Mouse (Mus musculus): ENCODE measurements at regions not wholly inside any gene's neighbourhood (a gene's known extent, or its start where the extent isn't known, plus 50 kb on each side); places are given as distances from the start of the nearest gene placed in this dataset.

GRCm38 (mm10) chr12:110161306-110161705, 117.6 kb upstream of the Dio3 start:
- Histone ChIP-seq H3K4me1 (ENCODE audit: control insufficient read depth) (no peaks in the 10 kb centered on the region), H3K27me3 (ENCODE audit: control insufficient read depth) (no peaks in the 10 kb centered on the region), H3K9me3 (ENCODE audit: control insufficient read depth, low read length) (no peaks in the 10 kb centered on the region), H3K4me3 (replicated peaks) (no peak overlapping the region), H3K36me3 (ENCODE audit: control insufficient read depth) (no peaks in the 10 kb centered on the region)
- TF ChIP-seq GATA1 (IDR thresholded peaks at IDR 0.05; ENCODE audit: low read length) (no peak), TAL1 (IDR thresholded peaks at IDR 0.05; ENCODE audit: low read length) (no peak)

GRCm38 (mm10) chr12:110165462-110165861, 113.4 kb upstream of the Dio3 start:
- Histone ChIP-seq H3K4me3 (replicated peaks) (no peak overlapping the region), H3K9me3 (ENCODE audit: control insufficient read depth, low read length) (no peaks in the 10 kb centered on the region), H3K27me3 (ENCODE audit: control insufficient read depth) (no peaks in the 10 kb centered on the region), H3K36me3 (ENCODE audit: control insufficient read depth) (no peaks in the 10 kb centered on the region), H3K4me1 (ENCODE audit: control insufficient read depth) (no peaks in the 10 kb centered on the region)
- no peak for TF ChIP-seq TAL1 (IDR thresholded peaks at IDR 0.05; ENCODE audit: low read length)
- no peak for TF ChIP-seq GATA1 (IDR thresholded peaks at IDR 0.05; ENCODE audit: low read length)

- Histone ChIP-seq H3K36me3 (ENCODE audit: control insufficient read depth) (no peaks in the 10 kb centered on the region), H3K4me1 (ENCODE audit: control insufficient read depth) (no peaks in the 10 kb centered on the region), H3K27me3 (ENCODE audit: control insufficient read depth) (no peaks in the 10 kb centered on the region), H3K4me3 (replicated peaks) (no peak overlapping the region), H3K9me3 (ENCODE audit: control insufficient read depth, low read length) (no peaks in the 10 kb centered on the region)
- TF ChIP-seq GATA1 (IDR thresholded peaks at IDR 0.05; ENCODE audit: low read length) (no peak), TAL1 (IDR thresholded peaks at IDR 0.05; ENCODE audit: low read length) (no peak)
Observed at GRCm38 (mm10) chr12:110168407-110168806, 110.5 kb upstream of the Dio3 start.

GRCm38 (mm10) chr12:110169261-110169660, 109.6 kb upstream of the Dio3 start:
- H3K27me3 ChIP-seq (ENCODE audit: control insufficient read depth): no peaks in the 10 kb centered on the region
- H3K4me1 ChIP-seq (ENCODE audit: control insufficient read depth): no peaks in the 10 kb centered on the region
- no peak overlapping the region for H3K4me3 ChIP-seq (replicated peaks)
- H3K9me3 ChIP-seq (ENCODE audit: control insufficient read depth, low read length): no peaks in the 10 kb centered on the region
- no peaks in the 10 kb centered on the region for H3K36me3 ChIP-seq (ENCODE audit: control insufficient read depth)
- TF ChIP-seq GATA1 (IDR thresholded peaks at IDR 0.05; ENCODE audit: low read length): no peak
- TF ChIP-seq TAL1 (IDR thresholded peaks at IDR 0.05; ENCODE audit: low read length): no peak

GRCm38 (mm10) chr12:110170496-110170895, 108.4 kb upstream of the Dio3 start:
- no peaks in the 10 kb centered on the region for H3K27me3 ChIP-seq (ENCODE audit: control insufficient read depth)
- no peaks in the 10 kb centered on the region for H3K36me3 ChIP-seq (ENCODE audit: control insufficient read depth)
- TF ChIP-seq TAL1 (IDR thresholded peaks at IDR 0.05; ENCODE audit: low read length): no peak
- TF ChIP-seq GATA1 (IDR thresholded peaks at IDR 0.05; ENCODE audit: low read length): no peak
- no peak overlapping the region for H3K4me3 ChIP-seq (replicated peaks)
- no peaks in the 10 kb centered on the region for H3K9me3 ChIP-seq (ENCODE audit: control insufficient read depth, low read length)
- H3K4me1 ChIP-seq (ENCODE audit: control insufficient read depth): no peaks in the 10 kb centered on the region

DNA sequence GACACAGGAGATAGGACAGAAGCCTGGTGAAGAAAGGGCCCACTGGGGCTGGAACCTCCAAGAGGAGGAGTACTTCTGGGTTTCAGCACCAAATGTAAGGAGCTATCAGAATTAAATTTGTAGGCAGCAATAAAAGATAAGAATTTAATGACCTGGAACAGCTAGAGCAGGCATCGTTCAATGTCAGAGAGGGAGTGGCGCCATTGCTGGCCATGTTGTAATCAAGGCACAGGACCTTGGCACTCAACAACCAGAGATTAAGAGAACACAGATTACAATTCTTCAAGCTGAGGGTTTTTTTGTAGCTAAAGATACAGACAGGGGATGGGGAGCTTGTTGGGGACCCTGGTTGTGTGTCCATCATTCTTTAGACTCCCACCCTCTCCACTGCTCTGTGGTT, 101.0 kb upstream of the Dio3 start:
- H3K9me3 ChIP-seq (ENCODE audit: control insufficient read depth, low read length): no peaks in the 10 kb centered on the region; the same call in 1 of the 2 replicates
- no peaks in the 10 kb centered on the region for H3K27me3 ChIP-seq (ENCODE audit: control insufficient read depth)
- TF ChIP-seq TAL1 (IDR thresholded peaks at IDR 0.05; ENCODE audit: low read length): no peak
- no peak for TF ChIP-seq GATA1 (IDR thresholded peaks at IDR 0.05; ENCODE audit: low read length)
- H3K4me3 ChIP-seq (replicated peaks): no peak overlapping the region
- H3K36me3 ChIP-seq (ENCODE audit: control insufficient read depth): no peaks in the 10 kb centered on the region
- H3K4me1 ChIP-seq (ENCODE audit: control insufficient read depth): no peaks in the 10 kb centered on the region

- no peaks in the 10 kb centered on the region; the same call in 1 of the 2 replicates for H3K9me3 ChIP-seq (ENCODE audit: control insufficient read depth, low read length)
- TF ChIP-seq GATA1 (IDR thresholded peaks at IDR 0.05; ENCODE audit: low read length): no peak
- TF ChIP-seq TAL1 (IDR thresholded peaks at IDR 0.05; ENCODE audit: low read length): no peak
- H3K4me1 ChIP-seq (ENCODE audit: control insufficient read depth): no peaks in the 10 kb centered on the region
- H3K4me3 ChIP-seq (replicated peaks): no peak overlapping the region
- H3K36me3 ChIP-seq (ENCODE audit: control insufficient read depth): no peaks in the 10 kb centered on the region
- peaks cover 25% of the 10 kb centered on the region for H3K27me3 ChIP-seq (ENCODE audit: control insufficient read depth)
Observed at GRCm38 (mm10) chr12:110183473-110183872, 95.4 kb upstream of the Dio3 start.

DNA sequence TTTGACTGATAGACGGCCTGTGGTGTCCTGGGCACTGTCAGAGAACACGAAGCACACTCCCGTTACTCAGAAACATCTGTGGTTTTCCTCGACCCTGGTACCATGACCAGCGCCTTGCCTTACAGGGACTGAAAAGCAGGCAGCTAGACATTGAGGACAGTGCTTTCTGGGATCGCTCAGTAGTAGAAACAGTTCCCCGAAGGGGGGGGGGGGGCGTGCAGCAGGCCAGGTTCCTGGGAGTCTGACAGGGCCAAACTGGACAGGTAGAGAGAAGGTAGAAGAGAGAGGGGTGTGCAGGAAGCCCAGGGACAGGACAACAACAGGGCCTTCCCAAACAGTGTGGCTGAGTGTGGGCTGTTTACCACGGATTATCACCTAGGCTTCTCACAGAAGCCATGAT, 93.5 kb upstream of the Dio3 start:
- no peaks in the 10 kb centered on the region for H3K36me3 ChIP-seq (ENCODE audit: control insufficient read depth)
- peaks cover 41% of the 10 kb centered on the region for H3K27me3 ChIP-seq (ENCODE audit: control insufficient read depth)
- TF ChIP-seq TAL1 (IDR thresholded peaks at IDR 0.05; ENCODE audit: low read length): no peak
- H3K4me1 ChIP-seq (ENCODE audit: control insufficient read depth): no peaks in the 10 kb centered on the region
- no peaks in the 10 kb centered on the region; the same call in 1 of the 2 replicates for H3K9me3 ChIP-seq (ENCODE audit: control insufficient read depth, low read length)
- no peak overlapping the region for H3K4me3 ChIP-seq (replicated peaks)

DNA sequence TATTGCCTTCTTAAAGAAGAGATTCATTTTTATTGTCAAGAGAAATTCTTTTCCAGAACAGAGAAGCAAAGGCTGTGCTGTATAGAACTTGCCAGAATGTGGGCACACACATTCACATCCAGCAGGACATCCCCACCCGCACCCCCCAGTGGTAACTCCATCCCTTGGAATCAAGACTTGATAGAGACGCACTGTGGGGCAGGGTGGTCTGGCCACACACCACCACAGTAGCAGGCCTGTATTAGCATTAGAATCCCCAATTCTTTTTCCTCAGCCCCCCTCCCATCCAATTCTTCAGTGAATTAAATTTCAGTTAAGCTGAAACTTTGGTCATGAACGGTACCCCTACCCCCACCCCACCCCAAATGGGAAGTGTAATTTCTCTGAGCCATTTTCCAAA, 92.5 kb upstream of the Dio3 start:
- Histone ChIP-seq H3K9me3 (ENCODE audit: control insufficient read depth, low read length) (no peaks in the 10 kb centered on the region; the same call in 1 of the 2 replicates), H3K27me3 (ENCODE audit: control insufficient read depth) (peaks cover 44% of the 10 kb centered on the region), H3K36me3 (ENCODE audit: control insufficient read depth) (no peaks in the 10 kb centered on the region), H3K4me3 (replicated peaks) (no peak overlapping the region), H3K4me1 (ENCODE audit: control insufficient read depth) (no peaks in the 10 kb centered on the region)
- TF ChIP-seq TAL1 (IDR thresholded peaks at IDR 0.05; ENCODE audit: low read length) (no peak), GATA1 (IDR thresholded peaks at IDR 0.05; ENCODE audit: low read length) (no peak)

DNA sequence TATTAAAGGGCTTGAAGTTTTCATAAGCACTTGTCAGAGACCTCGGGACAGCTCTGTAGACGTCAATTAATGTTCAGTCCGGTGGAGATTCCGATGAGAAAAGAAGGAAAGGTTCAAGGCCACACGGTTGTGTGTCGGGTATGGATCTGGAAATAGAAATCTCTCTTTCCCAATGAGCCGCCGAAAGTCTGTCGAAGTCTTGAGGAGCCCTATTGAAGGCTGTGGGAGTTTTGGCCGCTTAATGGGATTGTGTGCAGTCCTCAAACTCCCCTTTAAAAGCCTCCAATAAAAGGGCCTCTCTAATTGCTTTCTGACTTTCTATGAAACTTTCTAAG, 92.0 kb upstream of the Dio3 start:
- Histone ChIP-seq H3K27me3 (ENCODE audit: control insufficient read depth) (peaks cover 44% of the 10 kb centered on the region), H3K9me3 (ENCODE audit: control insufficient read depth, low read length) (no peaks in the 10 kb centered on the region), H3K4me3 (replicated peaks) (no peak overlapping the region), H3K36me3 (ENCODE audit: control insufficient read depth) (no peaks in the 10 kb centered on the region), H3K4me1 (ENCODE audit: control insufficient read depth) (no peaks in the 10 kb centered on the region)
- TF ChIP-seq GATA1 (IDR thresholded peaks at IDR 0.05; ENCODE audit: low read length) (no peak), TAL1 (IDR thresholded peaks at IDR 0.05; ENCODE audit: low read length) (no peak)

Data from erythroblast, embryonic 14.5 days (primary cell).